Mouse (Mus musculus) right cerebral cortex, postnatal 10 days (tissue): ENCODE measurements at regions not wholly inside any gene's neighbourhood (a gene's known extent, or its start where the extent isn't known, plus 50 kb on each side); places are given as distances from the start of the nearest gene placed in this dataset.

Experiments used
- DNase-seq, 2 experiments: peaks; one replicate each; pipeline ENCODE4 v3.0.0; 2021; ENCODE audit warnings: low spot score in 2 of 2

DNA sequence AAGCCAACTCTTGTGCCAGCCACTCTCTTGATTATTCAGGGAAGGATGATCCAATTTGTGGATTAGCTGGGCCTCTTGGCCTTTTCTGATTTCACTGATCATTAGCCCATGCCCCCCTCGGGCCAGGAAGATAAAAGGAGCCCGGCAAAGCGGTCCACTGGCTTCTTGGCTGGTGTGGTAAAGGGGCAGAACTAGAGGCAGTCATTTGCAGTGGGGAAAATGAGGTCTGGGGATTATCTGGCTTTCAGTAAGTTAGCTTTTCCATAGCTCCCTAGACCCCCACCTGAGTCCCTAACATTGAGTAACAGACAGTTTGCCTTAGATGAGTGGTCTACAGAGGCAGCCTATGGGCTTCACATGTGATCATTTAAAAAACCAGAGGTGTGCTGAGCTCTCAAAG, 163.7 kb downstream of the Insig2 start:
- DNase-seq = no peak

DNA sequence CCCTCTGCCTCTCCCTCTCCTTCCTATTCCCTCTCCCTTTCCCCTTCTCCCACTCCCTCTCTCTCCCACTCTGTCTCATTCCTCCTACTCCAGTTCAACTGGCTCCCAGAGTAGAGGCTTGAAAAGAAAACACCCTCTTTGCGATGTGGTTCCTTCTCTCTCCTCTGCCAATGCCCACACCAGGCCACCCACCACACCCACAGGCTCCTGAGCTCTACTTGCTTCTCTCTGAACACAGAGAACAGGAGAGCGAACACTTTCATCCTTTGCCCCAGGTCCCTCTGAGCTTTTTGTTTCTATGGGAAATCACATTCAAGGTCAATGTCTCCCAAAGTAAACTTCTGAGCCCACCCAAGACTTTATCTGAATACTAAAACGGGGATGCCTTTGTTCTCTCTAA, 155.8 kb downstream of the Insig2 start:
- DNase-seq = no peak

DNA sequence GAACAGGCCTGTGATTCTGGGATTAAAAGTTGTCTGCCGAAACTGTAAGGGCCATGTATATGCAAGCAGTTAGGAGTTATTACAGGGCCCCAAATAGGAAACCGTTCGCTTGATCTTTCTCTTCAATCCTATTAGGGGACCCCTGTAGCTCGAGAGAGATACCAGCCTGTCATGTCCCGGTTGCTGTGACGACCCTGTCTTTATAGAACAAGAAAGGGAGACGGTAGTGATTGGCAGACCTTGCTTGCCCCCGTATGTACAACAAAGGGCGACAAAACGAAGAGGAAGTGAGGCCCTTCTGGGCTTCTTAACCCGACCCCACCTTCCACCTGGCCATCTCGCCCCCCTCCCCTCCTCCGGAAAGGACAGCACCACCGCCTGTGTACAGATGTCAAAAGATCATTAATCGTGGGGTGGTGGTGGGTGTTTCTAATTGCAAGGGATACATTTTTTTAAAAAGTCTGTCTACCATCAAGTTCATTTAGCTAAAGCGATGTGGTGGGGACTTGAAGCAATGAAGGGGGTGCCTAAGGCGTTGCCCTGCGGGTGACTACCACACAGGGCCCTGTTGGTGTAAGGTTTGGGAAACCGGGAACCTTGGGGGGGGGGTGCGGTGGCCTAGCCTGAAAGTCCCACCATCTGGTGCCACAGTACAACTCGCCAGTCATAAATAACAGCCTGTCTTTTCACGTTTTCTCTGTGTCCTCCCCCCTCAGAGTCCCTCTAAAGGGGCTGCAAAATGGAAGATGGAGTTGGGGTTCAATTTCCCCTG, 155.1 kb downstream of the Insig2 start:
- DNase-seq = no peak

DNA sequence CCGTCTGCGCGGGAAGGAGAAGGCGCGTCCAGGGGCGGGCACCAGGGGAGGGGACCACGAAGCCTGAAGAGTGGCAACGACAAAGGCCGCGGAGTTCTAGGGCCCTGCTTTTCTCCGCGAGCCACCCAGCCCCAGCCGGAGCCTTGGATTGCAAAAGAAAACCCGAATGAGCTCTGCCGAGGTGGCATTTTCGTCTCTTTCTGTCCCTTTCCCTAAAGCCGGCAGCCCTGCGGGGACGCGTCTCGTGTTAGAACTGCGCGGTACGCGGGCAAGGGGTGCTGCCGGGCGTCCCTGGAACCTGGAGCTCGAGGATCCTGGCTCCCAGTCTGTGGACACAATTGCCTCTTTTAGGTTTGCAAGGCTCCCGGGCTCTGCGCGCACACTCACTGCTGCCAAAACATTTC, 154.5 kb downstream of the Insig2 start:
- DNase-seq = peak in 1 of 2 experiments; percentile 21

DNA sequence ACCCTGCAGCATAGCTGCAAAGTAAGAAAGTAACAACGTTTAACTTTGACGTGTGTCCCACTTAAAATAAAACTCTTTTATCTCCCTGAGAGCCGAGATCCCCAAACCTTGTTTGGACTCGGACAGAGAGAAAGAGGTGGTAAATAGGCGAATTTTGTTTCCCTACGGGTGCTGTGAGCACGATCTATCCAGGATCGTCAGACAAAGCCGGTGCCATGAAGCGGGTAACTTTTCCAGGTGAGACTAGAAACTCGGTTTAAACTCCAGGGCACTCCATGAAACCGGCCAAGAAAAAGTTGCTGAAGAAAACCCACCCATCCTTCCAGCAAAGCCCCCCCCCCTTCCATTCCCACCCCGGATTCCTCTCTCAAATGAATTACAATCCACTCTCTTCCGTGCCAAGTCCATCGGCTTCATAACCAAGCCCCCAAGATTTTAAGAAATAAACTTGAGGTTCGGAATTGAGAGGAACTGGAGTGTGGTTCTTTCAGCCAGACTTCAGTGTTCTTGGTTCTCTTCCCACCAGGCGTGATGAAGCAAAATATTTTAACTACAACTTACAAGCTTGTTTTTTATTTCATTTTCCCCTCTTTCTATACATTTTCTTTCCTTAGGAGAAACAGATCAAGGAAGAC, 153.7 kb downstream of the Insig2 start:
- DNase-seq = no peak

DNA sequence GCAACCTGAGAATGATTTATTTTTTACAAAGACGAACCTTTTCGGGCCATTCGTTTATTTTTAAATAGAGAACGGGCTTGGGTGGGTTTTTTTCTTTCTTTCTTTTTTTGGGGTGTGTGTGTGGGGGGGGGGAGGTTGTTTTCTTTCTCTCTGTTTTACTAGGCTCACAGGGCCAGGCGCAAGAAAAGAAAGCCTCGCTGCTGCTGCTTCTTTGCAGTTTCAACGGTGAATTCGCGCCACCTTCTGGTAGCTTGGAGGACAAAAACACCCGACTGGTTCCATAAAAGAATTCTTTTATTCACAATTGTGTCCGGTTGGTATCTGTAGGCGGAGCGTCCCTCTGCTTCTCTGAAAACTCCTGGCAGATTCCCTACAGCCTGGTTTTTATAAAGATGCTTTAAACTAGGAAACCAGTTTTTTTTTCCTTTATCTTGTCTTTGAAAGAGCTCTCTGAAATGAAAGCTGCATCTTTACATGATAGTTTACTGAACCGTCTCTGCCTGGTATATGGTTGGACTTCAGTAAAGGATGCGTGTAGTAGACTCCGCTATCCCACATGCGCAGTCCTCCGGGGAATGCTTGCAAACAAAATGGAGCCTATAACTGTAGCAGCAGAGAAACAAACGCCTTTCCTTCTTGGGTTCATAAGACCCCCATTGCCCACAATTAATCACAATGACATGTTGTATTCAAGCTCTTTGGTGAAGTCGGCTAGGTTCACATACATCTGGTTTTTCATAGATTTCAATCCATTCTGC, 151.9 kb downstream of the Insig2 start:
- DNase-seq = peak; percentile 89 to 90

DNA sequence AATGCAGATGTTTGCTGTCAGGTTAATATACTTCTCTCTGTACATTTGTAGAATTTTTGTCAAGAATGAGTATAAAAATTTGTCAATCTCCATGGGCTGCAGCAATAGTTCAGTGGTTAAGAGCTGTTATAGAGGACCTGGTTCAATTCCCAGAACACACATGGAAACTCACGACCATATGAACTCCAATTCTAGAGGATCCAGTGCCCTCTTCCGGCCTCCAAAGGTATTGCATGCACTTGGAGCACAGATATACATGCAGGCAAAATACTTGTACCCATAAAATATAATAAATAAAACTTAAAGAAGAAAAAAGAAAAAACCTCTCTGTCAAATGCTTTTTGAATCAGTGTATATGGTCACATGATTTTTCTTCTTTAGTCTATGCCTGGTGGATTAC, 143.5 kb downstream of the Insig2 start:
- DNase-seq = no peak

DNA sequence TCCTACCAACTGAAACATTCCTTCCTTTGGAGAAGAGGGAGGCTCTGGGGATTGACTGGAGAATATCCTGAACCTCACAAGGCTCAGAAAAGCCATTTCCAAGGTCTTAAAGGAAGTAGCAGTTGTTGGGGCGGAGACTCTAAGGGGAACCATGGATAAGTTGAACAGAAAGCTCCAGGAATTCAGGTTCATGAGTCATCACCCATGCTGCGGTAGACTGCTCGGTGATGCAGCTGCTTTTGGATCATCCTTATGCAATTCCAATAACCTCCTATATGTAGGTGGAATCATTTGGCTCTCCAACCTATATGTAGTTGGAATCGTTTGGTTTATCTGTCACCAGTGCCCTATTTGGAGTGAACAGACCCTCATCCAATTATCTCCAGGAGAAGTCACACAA, 137.6 kb downstream of the Insig2 start:
- no peak for DNase-seq

DNA sequence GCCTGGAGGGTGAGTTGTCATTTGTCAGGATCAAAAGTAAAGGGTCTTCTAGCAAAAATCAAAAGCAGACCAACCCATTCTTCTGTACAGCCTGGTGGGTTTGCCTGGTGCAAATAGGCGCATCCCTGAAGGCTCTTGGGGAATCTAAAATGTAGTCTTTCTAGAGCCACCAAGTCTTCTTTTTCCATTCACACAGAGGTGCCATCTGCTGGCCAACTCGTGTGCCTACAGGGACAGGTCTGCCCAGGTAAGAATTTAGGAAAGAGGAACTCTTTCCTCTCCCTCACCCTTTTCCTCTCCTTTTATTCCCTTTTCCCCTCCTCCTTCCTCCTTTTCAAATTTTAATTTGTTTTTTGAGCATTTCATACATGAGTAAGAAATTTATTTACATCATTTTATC, 116.5 kb downstream of the Insig2 start:
- DNase-seq = no peak

DNA sequence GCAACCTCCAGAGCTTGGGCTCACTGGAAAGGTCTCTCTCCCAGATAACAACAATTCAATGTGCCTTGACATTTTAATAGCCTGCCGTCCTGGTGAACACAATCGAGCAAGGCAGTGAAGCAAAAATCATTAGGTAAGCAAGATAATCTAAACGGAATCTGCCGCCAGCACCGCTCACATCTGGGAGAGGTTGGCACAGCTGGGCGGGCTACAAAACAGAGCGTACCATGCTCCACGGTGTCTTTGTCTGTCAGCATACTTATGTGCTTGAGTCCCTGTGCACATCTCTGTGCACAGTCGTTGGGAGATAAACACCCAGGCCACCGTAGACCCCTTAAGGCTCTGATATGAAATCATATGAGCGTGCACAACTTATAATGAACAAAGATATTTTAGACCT, 108.1 kb downstream of the Insig2 start:
- no peak for DNase-seq

DNA sequence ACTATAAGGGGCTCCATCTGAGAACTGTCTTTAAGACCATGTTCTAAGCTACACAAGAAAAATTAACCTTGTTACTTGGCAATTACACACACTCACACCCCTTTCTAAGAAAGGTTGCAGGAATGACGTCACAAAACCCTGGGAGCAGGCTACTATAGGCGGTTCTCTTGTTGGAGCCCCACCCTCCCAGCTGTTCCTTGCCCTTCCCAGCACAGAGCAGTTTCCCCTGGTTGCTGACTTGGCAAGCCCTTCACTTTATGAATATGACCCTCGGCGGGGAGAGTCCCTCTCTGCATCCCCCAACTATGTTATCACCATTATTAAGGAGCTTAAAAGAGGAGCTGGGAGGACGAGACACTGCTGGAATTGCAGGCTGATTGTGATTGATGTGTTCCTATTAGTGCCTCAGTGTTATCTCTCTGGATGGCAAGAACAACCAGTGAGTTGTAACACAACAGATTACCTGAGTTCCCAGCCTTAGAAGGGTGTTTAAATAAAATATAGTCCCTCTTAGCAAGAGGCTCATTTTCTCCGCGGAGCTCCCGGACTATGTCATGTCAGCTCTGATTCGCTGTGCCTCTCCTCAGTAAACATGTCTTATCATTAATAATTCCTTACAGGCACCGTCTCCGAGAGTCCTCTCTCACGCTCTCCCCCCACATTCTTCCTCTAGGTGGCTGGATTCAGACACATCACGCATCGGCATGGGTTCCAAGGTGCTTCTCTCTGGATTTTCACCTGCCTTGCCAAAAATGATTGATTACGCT, 105.7 kb downstream of the Insig2 start:
- no peak for DNase-seq

DNA sequence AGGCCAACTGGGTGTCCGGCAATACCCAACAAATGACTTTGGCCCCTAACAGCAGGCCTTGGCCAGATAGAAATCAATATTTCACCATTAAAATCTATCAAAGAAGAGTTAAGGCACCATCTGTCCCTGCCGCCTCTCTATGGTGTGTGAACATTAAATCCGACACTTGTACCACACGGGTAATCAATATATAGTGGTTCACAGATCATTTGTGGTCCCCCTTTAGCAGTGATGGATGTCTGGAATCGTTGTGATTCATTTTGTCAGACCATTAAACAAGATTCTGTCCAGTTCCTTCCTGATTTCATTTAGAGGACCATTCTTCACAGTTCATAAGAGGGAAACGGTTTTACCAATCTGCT, 105.2 kb downstream of the Insig2 start:
- no peak for DNase-seq

DNA sequence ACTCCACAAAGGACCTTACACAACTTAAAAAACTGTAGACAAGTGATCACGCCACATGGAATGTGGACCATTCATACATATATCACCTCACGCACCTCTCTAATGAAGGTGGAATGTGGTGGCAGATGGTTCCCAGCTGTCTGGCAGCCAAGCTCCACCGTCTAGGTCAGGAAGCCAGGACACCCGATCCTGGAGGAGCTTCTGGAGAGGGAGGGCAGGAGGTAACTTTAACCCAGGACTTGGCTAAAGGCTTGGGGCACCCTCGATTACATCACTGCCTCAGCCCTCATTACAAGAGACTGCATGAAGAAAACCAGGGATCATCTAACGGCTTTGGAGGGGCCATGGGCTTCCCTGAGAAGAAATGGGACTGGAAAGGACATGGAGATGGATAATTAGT, 88.8 kb downstream of the Insig2 start:
- DNase-seq = no peak

DNA sequence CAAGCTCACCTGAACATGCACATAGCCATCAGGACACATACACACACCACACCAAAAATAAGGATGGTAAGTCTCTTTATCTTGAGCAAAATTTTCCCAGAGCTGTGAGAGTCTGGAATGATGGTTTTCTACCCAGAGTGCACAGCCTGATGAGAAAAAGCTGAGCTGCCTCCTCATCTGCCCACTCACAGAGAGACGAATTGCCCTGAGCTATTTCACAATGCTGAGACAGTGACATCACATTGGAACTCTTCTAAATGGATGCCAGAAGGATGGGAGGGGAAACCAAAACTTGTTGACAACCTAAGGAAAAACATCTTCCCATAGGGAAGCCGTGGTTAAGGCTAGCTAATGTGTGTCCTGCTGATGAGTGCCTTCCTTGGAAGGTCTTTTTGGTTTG, 84.8 kb downstream of the Insig2 start:
- DNase-seq = no peak

DNA sequence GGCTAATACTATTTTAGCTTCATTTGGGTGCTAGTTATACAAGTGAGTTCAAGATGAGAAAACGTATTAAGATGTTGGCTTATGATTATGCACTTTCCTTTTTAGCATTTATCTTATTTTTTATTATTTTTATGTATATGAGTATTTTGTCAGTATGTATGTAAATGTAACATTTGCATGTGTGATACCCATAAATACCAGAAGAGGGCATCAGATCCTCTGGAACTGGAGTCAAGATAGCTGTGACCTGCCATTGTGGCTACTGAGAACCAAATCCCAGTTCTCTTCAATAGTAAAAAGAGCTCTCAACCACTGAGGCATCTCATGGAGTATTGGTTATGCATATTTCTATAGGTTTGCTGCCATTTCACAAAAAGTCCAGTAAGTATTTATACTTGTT, 83.3 kb downstream of the Insig2 start:
- DNase-seq = no peak

DNA sequence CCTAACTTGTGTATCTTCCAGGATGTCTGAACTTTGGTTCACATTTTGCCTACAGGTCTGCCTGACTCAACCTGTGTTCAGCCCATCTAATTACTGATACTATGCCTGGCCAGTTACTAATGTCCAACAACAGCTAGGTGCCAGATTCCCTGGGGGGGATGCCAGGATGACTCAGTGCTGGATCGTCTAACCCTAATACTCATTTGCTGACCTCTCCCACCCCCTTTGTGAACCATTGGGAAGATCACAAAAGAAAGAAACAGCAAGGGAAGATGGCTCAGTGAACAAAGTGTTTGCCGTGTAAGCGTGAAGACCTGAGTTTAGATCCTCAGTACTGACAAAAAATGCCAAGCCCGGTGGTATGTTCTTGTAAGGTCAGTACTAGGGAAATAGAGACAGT, 81.7 kb downstream of the Insig2 start:
- DNase-seq = no peak

DNA sequence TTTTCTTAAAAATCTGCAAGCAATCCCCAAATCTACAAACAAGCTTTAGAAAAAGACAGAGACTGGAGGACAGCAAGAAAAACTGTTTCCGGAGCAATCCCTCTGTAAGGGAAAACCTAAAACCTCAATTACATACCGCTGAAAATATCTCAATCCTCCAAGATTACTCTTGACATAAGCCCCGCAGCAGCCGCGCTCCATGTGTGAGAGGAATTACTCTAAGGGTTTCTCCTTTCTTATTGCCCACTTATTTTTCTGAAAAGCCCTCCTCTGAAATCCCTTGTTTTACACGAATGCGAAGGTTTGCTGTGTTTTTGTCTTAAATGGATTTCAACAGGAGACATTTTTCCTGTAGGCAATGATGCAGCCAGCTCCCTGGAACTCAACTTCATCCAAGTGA, 80.3 kb downstream of the Insig2 start:
- DNase-seq = no peak

DNA sequence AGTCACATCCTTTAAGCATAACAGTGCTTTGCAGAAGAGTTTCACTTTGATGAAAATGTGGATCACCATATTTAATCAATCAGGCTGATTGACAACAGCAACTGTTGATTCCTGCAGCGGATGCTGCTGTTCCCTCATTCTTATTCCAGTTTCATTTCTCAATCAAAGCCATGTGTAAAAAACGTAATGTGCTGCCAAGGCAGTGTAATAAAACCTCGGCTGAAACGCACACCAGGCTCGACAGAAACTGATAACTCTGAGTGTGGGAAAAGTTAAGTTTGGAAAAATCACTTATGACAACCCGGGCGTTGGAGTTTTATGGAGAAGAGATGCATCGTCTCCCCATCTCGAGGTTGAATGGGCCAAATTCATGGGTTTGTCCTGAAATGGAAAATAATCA, 78.2 kb downstream of the Insig2 start:
- DNase-seq = no peak
